Mouse (Mus musculus) intestine, embryonic 16.5 days (tissue): ENCODE results near the gene Cmss1. TPM values are rescaled to one million over a fixed set of nuclear protein-coding genes. Genes with fewer than 3 reads are reported as not detected.

Source experiments
- ATAC-seq: fragments of 200-750 bp; cut with Nextera tagmentation; 2 replicates; pipeline ENCODE4 v1.8.0; 2017; ENCODE audit warnings: moderate TSS enrichment, moderate library complexity
- H3K27ac ChIP-seq: fragments of 300-500 bp; sonication (generic); 2 replicates; pipeline ENCODE4 v1.5.1; 2014; ENCODE audit warnings: mild to moderate bottlenecking, low read length
- H3K27me3 ChIP-seq: fragments of 300-500 bp; sonication (generic); replicated peaks from 2 replicates; pipeline ENCODE4 v1.6.1; 2014; ENCODE audit warnings: low read length, control low read depth, mixed read lengths; ENCODE audit not compliant: control insufficient read depth, insufficient read depth
- H3K36me3 ChIP-seq: fragments of 300-500 bp; sonication (generic); 2 replicates; pipeline ENCODE4 v1.6.1; 2014; ENCODE audit warnings: low read length, control low read depth; ENCODE audit not compliant: control insufficient read depth, insufficient read depth
- H3K4me1 ChIP-seq: fragments of 300-500 bp; sonication (generic); 2 replicates; pipeline ENCODE4 v1.6.1; 2014; ENCODE audit warnings: low read length, control low read depth, mixed read lengths; ENCODE audit not compliant: control insufficient read depth, insufficient read depth
- H3K4me2 ChIP-seq: fragments of 300-500 bp; sonication (generic); 2 replicates; pipeline ENCODE4 v1.6.1; 2014; ENCODE audit warnings: low read depth, low read length, control low read depth
- H3K4me3 ChIP-seq: fragments of 300-500 bp; sonication (generic); 2 replicates; pipeline ENCODE4 v1.5.1; 2014; ENCODE audit warnings: mild to moderate bottlenecking, low read length
- H3K9ac ChIP-seq: fragments of 300-500 bp; sonication (generic); 2 replicates; pipeline ENCODE4 v1.6.1; 2014; ENCODE audit warnings: low read depth, low read length
- H3K9me3 ChIP-seq: fragments of 300-500 bp; sonication (generic); 2 replicates; pipeline ENCODE4 v1.6.1; 2016; ENCODE audit warnings: low read length, control low read depth; ENCODE audit not compliant: control insufficient read depth
- WGBS: fragments of 180-500 bp; shearing (Covaris S2); extraction: QIAGEN DNeasy Blood & Tissue Kit; methylation state at CpG from one replicate; pipeline ENCODE4 v1.1.7; 2014; 5-methylcytosine and 5-hydroxymethylcytosine counted together
- polyA plus RNA-seq: library from polyadenylated mRNA; unstranded; fragments of >200 nt; fragmentation: Nextera tagmentation; extraction: Ambion mirVana; gene quantifications from 2 replicates; pipeline ENCODE4 v1.2.1, GENCODE M21; 2015

Cmss1 gene
- polyA plus RNA-seq, 1 experiment from 2014 or later: 41.4 TPM

DNA sequence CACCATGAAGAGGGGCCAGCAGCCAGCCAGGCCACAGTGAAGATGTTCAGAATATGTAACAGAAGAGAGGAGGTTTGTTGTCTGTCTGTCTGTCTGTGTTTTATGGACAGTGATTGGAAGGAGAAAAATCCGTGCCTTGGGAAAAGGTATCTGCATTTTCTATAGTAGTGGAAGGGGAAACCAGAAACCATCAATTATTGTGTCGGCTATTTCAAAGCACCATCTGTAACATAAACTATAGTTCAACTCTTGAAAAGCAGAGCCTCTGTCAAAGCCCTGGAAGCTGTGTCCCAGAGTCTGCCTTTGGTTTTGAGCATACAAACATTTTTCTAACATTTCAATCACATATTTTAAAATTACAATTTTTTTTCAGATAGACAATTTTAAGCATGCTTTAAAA is 55.8 kb downstream of the Cmss1 start:
- ATAC-seq: no peak
- no peaks in the 10 kb centered on the region for H3K36me3 ChIP-seq
- H3K9me3 ChIP-seq: no peaks in the 10 kb centered on the region
- peaks cover 20% of the 10 kb centered on the region for H3K4me1 ChIP-seq
- H3K4me3 ChIP-seq: peak overlapping the region; percentile 37
- peak overlapping the region; percentile 40 for H3K4me2 ChIP-seq
- peak overlapping the region; percentile 53 for H3K9ac ChIP-seq
- 39% methylated on average over 2 of the region's 2 CpGs for WGBS
- H3K27me3 ChIP-seq: no peaks in the 10 kb centered on the region
- peak overlapping the region; percentile 40 for H3K27ac ChIP-seq

DNA sequence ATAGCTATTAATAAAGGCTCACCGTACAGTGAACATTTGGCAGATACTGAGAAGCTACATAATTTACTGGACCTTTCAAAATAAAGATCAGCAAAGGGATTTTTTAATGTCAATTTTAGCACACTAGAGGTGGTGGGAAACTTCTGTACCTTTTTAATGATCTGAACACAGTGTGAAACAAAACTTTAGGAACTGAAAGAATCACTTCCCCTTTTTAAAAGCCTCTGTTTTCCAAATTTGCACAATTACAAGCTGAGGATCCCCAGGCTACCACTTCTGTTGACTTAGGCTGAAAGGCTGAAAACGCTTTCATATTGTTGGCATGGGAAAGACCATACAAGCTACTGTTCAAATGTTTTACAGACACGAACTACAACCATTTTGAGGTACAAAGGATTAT is 56.6 kb downstream of the Cmss1 start:
- H3K4me1 ChIP-seq: peaks cover 18% of the 10 kb centered on the region
- no peaks in the 10 kb centered on the region for H3K27me3 ChIP-seq
- H3K4me3 ChIP-seq: peak overlapping the region; percentile 84
- 35% methylated on average over 3 of the region's 3 CpGs for WGBS
- H3K9ac ChIP-seq: peak overlapping the region; percentile 50; the same call in 1 of the 2 replicates
- H3K9me3 ChIP-seq: no peaks in the 10 kb centered on the region
- no peak for ATAC-seq
- peak overlapping the region; percentile 94 for H3K4me2 ChIP-seq
- H3K27ac ChIP-seq: peak overlapping the region; percentile 35; the same call in 1 of the 2 replicates
- H3K36me3 ChIP-seq: no peaks in the 10 kb centered on the region

DNA sequence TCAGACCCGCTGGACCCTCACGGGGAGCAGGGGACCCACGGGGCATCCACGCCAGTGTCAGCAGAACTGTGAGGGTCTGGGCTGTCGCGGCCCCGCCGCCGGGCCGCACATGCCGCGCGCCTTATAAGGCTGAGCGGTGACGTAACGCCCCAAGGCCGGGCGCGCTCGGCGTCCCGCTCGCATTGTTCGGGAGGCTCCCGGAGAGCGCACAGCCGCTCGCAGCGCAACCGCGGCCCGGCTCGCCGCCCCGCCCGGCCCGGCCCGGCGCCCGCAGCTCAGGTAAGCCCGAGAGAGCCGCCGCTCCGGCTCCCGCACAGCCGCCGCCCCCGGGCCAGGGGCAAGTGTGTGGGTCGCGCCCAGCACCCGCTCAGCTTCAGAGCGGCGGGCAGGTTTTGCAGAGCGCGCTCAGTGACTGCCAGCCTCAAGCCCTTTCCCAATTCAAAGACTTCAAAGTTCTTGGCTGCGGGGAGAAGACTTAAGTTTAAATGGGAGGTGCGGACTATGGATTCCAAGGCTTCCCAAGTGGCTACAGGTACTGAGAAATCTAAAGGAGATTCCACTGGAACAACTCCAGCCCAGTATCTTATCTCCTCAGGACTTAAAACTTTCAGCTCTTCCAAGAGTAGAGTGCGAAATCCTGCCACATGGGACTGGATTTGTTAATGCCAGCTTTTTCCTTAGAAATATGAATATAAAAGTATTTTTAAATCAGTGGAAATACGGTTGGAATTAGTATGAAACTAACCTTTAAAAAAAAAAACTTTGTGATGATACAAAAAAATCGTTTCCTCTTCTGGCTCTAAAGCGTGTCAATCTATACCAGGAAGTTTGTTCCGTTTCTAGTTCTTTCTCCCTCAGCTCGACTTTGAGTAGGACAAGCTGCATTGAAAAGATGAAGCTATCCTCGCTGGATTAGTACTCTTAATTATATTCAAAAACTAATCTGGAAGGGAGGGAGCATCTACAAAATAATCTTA is 57.3 kb downstream of the Cmss1 start:
- Histone ChIP-seq H3K27me3 (no peaks in the 10 kb centered on the region), H3K36me3 (no peaks in the 10 kb centered on the region), H3K4me1 (peaks cover 20% of the 10 kb centered on the region), H3K9ac (peak overlapping the region; percentile 95), H3K4me3 (peak overlapping the region; percentile 84), H3K27ac (peak overlapping the region; percentile 89), H3K4me2 (peak overlapping the region; percentile 94), H3K9me3 (no peaks in the 10 kb centered on the region)
- peak; percentile 96 for ATAC-seq
- WGBS: under 1% methylated on average over 42 of the region's 64 CpGs

DNA sequence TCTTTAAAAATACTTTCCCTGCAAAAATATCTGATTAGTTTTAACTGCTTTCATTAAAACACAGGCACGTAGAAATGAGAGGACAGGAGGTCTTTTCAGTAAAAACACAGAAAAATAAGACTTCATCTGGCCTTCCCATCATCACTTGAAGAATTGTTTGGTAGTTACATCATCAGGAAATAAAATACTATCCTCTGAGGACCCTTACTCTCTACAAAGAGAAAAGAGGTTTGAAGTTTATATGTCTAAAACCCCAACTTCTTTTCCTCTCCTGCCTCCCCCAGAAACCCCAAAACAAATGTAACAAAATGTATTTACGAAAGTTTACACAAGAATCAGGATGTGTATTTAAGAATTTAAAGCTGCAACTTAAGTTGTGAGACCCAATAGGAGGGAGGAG is 58.1 kb downstream of the Cmss1 start:
- WGBS: 40% methylated on average over 2 of the region's 2 CpGs

DNA sequence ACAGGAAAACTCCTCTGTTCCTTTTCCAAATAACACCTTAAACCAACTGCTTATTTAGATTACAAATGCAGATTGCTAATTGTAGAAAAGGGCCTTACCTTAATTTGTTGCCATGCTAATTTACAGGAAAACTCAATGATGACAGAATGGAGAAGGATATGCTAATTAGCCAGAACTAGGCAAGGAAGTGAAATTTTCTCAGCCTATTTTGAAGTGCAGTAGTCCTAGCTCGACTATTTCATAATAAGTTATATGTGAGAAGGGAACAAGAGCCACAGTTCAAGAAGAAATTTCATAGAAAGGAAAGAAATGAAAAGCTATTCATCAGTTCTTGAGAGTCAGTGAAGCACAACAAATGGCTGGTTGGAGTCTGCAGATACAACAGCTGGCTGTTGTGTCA is 60.3 kb downstream of the Cmss1 start:
- no peak overlapping the region for H3K27ac ChIP-seq
- H3K4me3 ChIP-seq: no peak overlapping the region
- H3K4me1 ChIP-seq: 0 out of 2 replicates have a peak, but pooled peaks cover 2% of the 10 kb centered on the region
- no peak overlapping the region for H3K4me2 ChIP-seq
- no peaks in the 10 kb centered on the region for H3K36me3 ChIP-seq
- ATAC-seq: no peak
- H3K9ac ChIP-seq: no peak overlapping the region
- WGBS: 71% methylated on average over 1 of the region's 1 CpGs
- no peaks in the 10 kb centered on the region for H3K9me3 ChIP-seq
- H3K27me3 ChIP-seq: no peaks in the 10 kb centered on the region

More for the DNA sequence above, 58.1 kb downstream of the Cmss1 start:
- ATAC-seq: 0 out of 2 replicates have a peak, but pooled peaks have one; percentile 1
- peak overlapping the region; percentile 84 for H3K4me3 ChIP-seq
- peak overlapping the region; percentile 94 for H3K4me2 ChIP-seq
- no peaks in the 10 kb centered on the region for H3K36me3 ChIP-seq
- peak overlapping the region; percentile 89 for H3K27ac ChIP-seq
- H3K4me1 ChIP-seq: peaks cover 14% of the 10 kb centered on the region
- no peaks in the 10 kb centered on the region for H3K27me3 ChIP-seq
- no peaks in the 10 kb centered on the region for H3K9me3 ChIP-seq
- peak overlapping the region; percentile 95 for H3K9ac ChIP-seq

DNA sequence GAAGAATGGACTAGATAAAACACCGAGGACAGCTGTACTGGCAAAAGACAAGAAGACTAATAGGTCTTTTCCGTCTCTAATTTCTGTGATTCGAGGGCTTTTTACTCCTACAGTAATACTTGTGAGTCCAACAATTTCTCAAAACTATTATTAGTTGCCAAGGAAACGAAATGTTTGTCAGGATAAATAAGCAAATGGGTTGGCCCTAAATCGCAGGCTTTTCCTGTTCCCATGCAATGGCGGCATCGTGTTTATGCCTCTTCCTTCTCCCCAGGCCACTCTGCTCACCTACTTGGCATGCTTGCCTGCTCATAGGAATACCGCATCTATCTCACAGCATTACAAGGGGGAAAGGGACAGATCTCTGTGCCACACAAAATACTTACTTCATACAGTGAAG is 62.2 kb downstream of the Cmss1 start:
- Histone ChIP-seq H3K36me3 (no peaks in the 10 kb centered on the region), H3K4me2 (no peak overlapping the region), H3K4me1 (0 out of 2 replicates have a peak, but pooled peaks cover 2% of the 10 kb centered on the region), H3K4me3 (no peak overlapping the region), H3K9ac (no peak overlapping the region), H3K27ac (0 out of 2 replicates have a peak overlapping the region, but pooled peaks have one; percentile 27), H3K9me3 (no peaks in the 10 kb centered on the region), H3K27me3 (no peaks in the 10 kb centered on the region)
- WGBS: 52% methylated on average over 8 of the region's 8 CpGs
- no peak for ATAC-seq

DNA sequence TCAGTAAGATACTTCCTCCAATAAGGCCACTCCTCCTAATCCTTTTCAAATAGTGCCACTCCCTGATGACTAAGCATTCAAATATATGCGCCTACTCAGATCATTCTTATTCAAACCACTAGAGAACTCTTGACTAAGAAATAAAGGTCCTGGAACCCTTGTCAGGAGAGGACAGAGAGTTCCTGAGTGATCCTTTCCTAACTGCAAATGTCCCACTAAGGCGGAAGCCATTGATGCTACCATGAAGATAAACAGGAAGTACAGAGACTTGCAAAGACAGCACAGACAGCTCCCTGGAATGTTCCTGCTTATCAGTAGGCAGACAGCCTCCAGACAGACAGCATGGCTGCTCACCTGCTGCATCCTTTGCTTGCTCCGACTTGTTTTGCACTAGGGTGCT is 63.4 kb downstream of the Cmss1 start:
- no peak for ATAC-seq
- no peak overlapping the region for H3K4me3 ChIP-seq
- no peak overlapping the region for H3K4me2 ChIP-seq
- WGBS: 87% methylated on average over 3 of the region's 3 CpGs
- no peak overlapping the region for H3K9ac ChIP-seq
- 0 out of 2 replicates have a peak, but pooled peaks cover 2% of the 10 kb centered on the region for H3K4me1 ChIP-seq
- H3K27me3 ChIP-seq: no peaks in the 10 kb centered on the region
- H3K9me3 ChIP-seq: no peaks in the 10 kb centered on the region
- no peaks in the 10 kb centered on the region for H3K36me3 ChIP-seq
- no peak overlapping the region for H3K27ac ChIP-seq

DNA sequence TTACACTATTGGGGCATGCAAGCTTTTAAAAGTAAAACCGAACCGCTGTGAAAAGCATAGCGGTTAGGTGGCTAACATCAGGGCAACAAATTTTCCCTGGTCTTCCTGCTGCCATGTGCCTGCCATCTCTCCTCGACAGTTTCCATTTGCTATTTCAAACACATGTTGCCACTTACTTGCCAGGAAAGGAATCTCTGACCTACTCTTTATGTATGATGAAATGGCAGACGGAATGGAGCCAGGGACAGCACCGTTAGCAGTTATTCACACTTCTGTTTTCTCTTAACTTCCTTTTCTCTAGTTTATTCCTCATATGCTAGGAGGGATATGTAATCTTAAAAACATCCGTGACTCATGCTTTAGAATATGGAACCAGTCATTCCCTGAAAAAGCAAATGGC is 70.2 kb downstream of the Cmss1 start:
- Histone ChIP-seq H3K27ac (no peak overlapping the region), H3K4me1 (0 out of 2 replicates have a peak, but pooled peaks cover 6% of the 10 kb centered on the region), H3K9me3 (no peaks in the 10 kb centered on the region), H3K4me2 (no peak overlapping the region), H3K9ac (no peak overlapping the region), H3K4me3 (no peak overlapping the region), H3K36me3 (no peaks in the 10 kb centered on the region), H3K27me3 (no peaks in the 10 kb centered on the region)
- whole genome bisulfite sequencing: 79% methylated on average over 7 of the region's 7 CpGs
- ATAC-seq: no peak

DNA sequence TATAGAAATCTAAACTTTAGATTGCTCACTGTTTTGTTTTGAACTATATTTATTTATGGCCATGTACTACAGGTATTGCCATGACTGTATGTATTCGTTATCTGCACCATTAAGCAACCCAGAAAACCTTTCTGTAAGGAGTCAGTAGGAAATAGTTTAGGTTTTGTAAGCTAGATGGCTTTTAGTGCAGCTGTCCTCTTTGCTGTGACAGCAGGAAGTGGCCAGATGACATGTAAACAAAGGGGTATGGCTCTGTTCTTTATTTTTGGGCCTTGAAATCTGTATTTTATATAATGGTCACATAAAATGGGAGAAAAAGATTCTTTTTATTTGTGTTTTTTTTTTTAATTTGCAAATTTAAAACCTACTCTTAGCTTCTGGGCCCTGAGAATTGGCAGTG is 71.9 kb downstream of the Cmss1 start:
- Histone ChIP-seq H3K27me3 (no peaks in the 10 kb centered on the region), H3K4me2 (no peak overlapping the region), H3K4me1 (0 out of 2 replicates have a peak, but pooled peaks cover 6% of the 10 kb centered on the region), H3K4me3 (no peak overlapping the region), H3K9me3 (no peaks in the 10 kb centered on the region), H3K9ac (no peak overlapping the region), H3K36me3 (no peaks in the 10 kb centered on the region), H3K27ac (no peak overlapping the region)
- no peak for ATAC-seq
- 68% methylated on average over 1 of the region's 1 CpGs for WGBS
